Mouse (Mus musculus): Measurements from ENCODE around the gene Mapkap1. TPM values are rescaled to one million over a fixed set of nuclear protein-coding genes. Genes with fewer than 3 reads are reported as not detected.
A peak's percentile ranks its signal among the peaks of the same experiment; 100 is the strongest.

Gene Mapkap1
- polyA plus RNA-seq, 1 experiment from 2014 or later, result 117 TPM

DNA sequence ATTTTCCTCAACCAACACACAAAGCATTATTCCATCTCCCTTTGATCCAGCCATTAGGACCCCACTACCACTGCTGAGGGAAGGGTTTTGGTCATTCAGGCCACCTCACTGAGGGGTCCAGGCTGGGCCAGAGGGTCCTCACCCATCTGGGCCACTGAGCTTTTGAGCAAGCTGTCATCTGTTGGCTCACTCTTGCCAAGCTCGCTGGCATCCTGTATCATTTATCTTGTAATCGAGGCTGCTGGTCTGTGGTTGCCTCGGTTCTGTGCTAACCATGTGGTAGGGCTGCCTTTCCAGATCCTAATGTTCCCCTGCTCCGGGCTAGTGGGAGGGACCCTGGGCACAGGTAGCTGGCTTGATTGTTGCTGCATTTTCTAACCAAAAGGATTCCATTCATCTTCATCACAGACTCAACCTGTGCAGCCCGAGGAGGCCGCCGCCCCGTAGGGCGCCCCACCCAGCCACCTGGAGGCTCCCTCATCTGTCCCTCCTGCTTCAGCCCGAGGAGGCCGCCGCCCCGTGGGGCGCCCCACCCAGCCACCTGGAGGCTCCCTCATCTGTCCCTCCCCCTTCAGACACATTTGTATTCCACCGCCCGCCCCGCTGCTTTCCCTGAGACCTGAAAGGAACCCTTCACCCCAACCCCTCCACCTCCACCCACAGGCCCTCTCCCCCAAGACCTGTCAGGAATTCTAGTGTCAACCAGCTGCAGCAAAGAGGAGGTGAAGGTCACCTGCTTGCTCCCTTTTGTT, 262.0 kb downstream of the Mapkap1 start:
- no peak for ATAC-seq (ENCODE audit: insufficient number of reproducible peaks, insufficient read depth, low FRiP score, low TSS enrichment, low read depth)
- WGBS, result 42% methylated on average over 17 of the region's 17 CpGs
- H3K4me1 ChIP-seq (replicated peaks), result peaks cover 19% of the 10 kb centered on the region; the same call in 1 of the 2 replicates
- no peak overlapping the region for H3K27ac ChIP-seq
- H3K4me2 ChIP-seq, result no peak overlapping the region; the same call in 1 of the 2 replicates
- H3K27me3 ChIP-seq, result peaks cover 31% of the 10 kb centered on the region
- no peak overlapping the region; the same call in 1 of the 2 replicates for H3K9ac ChIP-seq (replicated peaks)
- H3K4me3 ChIP-seq (replicated peaks), result no peak overlapping the region
- H3K36me3 ChIP-seq, result no peaks in the 10 kb centered on the region
- no peaks in the 10 kb centered on the region for H3K9me3 ChIP-seq

DNA sequence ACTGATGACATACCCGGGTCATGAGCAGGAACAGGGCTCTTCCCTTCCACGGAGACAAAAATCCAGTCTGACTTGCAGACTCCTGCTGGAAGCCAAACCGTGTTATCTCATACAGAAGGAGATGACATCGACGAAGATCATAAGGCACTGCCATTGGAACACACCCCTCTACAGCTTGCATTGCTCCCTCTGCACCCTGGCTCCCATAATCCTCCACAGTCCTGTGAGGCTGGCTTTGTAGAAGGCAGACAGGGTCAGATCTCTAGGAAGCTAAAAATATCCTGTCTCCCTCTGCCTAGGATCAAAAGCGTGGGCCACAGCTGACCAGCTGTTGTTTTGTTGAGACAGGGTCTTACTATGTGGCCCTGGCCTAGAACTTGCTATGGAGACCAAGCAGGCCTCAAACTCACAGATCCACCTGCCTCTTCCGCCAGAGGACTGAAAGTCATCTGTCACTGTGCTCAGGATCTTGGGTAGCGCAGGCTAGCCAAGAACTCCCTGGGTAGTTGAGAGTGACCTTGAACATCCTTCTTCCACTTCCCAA, 262.7 kb downstream of the Mapkap1 start:
- no peak overlapping the region for H3K4me2 ChIP-seq
- WGBS, result 65% methylated on average over 8 of the region's 8 CpGs
- peaks cover 31% of the 10 kb centered on the region for H3K27me3 ChIP-seq
- no peak for ATAC-seq (ENCODE audit: insufficient number of reproducible peaks, insufficient read depth, low FRiP score, low TSS enrichment, low read depth)
- H3K36me3 ChIP-seq, result peaks cover 5% of the 10 kb centered on the region
- H3K9ac ChIP-seq (replicated peaks), result no peak overlapping the region
- no peak overlapping the region for H3K27ac ChIP-seq
- H3K9me3 ChIP-seq, result no peaks in the 10 kb centered on the region
- peaks cover 19% of the 10 kb centered on the region; the same call in 1 of the 2 replicates for H3K4me1 ChIP-seq (replicated peaks)
- H3K4me3 ChIP-seq (replicated peaks), result no peak overlapping the region

DNA sequence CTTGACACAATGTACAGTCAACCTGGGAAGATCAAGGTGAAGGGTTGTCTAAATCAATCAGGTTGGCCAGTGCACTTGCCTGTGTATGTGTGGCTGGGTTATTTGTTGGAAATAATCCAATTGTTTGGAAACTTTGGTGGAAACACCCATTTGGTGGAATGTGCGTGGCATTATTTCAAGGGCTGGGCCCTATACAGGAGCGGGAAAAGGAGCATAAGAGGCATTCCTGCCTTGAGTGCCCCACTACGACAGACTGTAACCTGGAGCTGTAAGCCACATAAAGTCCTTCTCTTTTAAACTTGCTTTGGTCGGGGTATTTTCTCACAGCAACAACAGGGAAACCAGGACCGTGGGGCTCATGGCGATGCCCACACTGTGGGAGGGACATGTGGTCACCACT, 263.9 kb downstream of the Mapkap1 start:
- H3K9me3 ChIP-seq, result no peaks in the 10 kb centered on the region
- peaks cover 31% of the 10 kb centered on the region for H3K27me3 ChIP-seq
- no peak overlapping the region for H3K27ac ChIP-seq
- H3K36me3 ChIP-seq, result peaks cover 14% of the 10 kb centered on the region
- no peak overlapping the region for H3K4me3 ChIP-seq (replicated peaks)
- no peak overlapping the region for H3K9ac ChIP-seq (replicated peaks)
- no peak for ATAC-seq (ENCODE audit: insufficient number of reproducible peaks, insufficient read depth, low FRiP score, low TSS enrichment, low read depth)
- peaks cover 19% of the 10 kb centered on the region; the same call in 1 of the 2 replicates for H3K4me1 ChIP-seq (replicated peaks)
- H3K4me2 ChIP-seq, result no peak overlapping the region
- WGBS, result 76% methylated on average over 6 of the region's 6 CpGs

DNA sequence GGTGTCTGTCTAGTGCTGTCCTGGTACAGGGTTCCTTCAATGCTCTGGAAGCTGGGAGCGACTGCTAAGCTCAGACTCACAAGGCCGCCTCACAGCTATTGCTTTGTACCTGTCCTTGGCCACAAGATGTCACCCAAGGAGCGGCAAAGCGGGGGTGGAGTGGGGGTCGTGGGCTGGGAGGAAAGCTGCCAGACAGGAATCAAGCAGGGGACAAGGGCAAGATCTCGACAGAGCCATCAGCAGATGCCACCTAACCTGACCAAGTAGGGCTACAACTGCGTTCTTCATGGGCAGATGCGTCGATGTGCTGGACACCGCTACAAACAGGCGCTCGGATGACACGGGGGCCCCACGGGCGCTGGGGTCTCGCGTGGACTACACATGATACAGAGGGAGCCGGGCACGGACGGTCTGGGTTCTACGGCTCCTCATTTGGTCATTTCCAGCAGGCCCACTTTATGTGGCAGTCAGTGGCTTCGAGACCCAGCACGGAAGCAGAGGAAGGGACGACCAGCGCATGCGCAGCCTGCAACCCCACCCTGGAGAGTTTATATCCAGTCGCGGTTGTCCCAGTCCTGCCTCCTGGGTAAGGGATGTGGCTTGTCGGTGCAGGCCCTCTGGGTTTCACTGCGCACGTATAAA, 264.9 kb downstream of the Mapkap1 start:
- no peak for ATAC-seq (ENCODE audit: insufficient number of reproducible peaks, insufficient read depth, low FRiP score, low TSS enrichment, low read depth)
- H3K4me3 ChIP-seq (replicated peaks), result peak overlapping the region; percentile 47
- H3K4me1 ChIP-seq (replicated peaks), result peaks cover 19% of the 10 kb centered on the region; the same call in 1 of the 2 replicates
- peak overlapping the region; percentile 65 for H3K9ac ChIP-seq (replicated peaks)
- H3K4me2 ChIP-seq, result peak overlapping the region; percentile 79
- H3K36me3 ChIP-seq, result peaks cover 24% of the 10 kb centered on the region
- no peaks in the 10 kb centered on the region for H3K9me3 ChIP-seq
- WGBS, result 27% methylated on average over 31 of the region's 31 CpGs
- H3K27me3 ChIP-seq, result peaks cover 31% of the 10 kb centered on the region
- no peak overlapping the region for H3K27ac ChIP-seq

DNA sequence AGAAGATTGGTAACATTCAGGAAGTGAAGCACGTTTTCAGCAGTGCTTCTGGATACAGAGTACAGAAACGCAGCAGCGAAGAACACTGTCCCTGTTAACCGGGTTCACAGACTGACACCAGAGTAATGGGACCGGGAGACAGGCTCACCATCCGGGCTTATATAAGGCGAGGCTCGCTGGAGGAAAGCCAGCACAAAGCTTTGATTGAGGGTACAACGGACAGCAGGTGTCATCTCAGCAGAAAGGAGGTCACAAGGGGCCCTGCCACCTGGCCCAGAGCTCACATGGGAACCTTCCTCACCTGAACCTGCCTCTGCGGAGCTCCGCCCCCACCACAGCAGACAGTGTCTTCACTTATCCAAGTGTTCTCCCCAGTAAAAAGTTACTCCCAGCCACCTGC, 267.3 kb downstream of the Mapkap1 start:
- Histone ChIP-seq H3K27me3 (peaks cover 11% of the 10 kb centered on the region; the same call in 1 of the 2 replicates), H3K9me3 (no peaks in the 10 kb centered on the region), H3K36me3 (peaks cover 47% of the 10 kb centered on the region), H3K27ac (no peak overlapping the region), H3K4me1 (replicated peaks) (peaks cover 16% of the 10 kb centered on the region; the same call in 1 of the 2 replicates), H3K9ac (replicated peaks) (no peak overlapping the region), H3K4me3 (replicated peaks) (no peak overlapping the region), H3K4me2 (no peak overlapping the region)
- WGBS, result 87% methylated on average over 11 of the region's 11 CpGs
- ATAC-seq (ENCODE audit: insufficient number of reproducible peaks, insufficient read depth, low FRiP score, low TSS enrichment, low read depth), result no peak

Other genes starting within 250 kb of the Mapkap1 start
- gene Pbx3, start 33.6 kb upstream of the Mapkap1 start, polyA plus RNA-seq (2016; fragmentation: Nextera tagmentation; extraction: Ambion mirVana), result 19.6 and 25.1 TPM in 2 replicates

Data from limb, embryonic 12.5 days (tissue).